Mouse (Mus musculus) liver (tissue): ENCODE results near the gene Abcc4.

Source experiments
- DNase-seq: peaks from one replicate; pipeline ENCODE4 v3.0.0-alpha.2; 2020; ENCODE audit warnings: mixed read lengths

Abcc4 gene

DNA sequence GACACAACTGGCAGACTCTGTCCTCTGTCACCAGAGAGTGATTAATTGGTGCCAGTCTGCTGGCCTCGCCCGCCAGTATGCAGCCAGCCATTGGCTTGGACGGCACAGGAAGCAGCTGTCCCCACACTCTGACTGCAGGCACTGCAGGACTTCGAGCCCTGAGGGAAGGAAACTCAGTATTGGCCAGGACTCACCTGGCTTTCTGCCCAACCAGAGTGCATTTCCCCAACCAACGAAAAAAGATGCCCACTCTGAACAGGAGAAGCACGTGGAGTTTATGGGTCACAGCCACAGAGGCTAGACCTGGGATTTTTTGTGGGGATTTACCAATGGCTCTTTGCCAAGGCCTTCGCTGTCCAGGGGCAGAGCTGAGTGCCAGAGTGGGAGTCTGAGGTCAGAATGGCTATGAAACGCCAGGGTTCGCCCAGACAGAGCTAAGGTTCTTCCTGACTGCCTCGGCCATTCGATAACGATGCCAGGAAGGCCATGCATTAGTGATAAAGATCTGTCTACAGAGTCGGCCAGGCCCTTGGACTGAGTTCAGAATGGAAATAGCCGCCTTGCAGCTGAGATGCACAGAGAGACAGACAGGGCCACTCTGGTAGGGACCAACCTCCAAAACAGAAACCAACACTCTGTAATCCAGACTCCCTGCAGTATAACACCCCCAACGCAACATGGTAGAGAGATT lies 70.4 kb downstream of the Abcc4 start:
- no peak for DNase-seq

DNA sequence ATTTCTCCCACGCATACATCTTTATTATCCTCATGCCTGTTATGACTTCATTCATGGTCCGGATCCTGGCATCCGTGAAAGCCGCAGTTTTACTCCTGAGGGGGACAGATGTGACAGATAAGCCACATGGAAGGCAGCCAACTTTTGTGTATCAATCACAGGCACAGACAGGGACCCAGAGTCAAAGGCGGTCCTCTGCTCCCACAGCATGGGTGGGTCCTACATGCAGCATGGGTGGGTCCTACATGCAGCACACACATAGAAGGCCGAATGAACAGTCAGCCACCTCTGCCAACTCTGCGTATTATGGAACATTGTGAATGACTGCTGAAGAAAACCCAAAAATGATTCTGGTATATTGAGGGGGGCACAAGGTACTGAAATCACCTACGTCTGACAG lies 76.4 kb downstream of the Abcc4 start:
- DNase-seq, result no peak

DNA sequence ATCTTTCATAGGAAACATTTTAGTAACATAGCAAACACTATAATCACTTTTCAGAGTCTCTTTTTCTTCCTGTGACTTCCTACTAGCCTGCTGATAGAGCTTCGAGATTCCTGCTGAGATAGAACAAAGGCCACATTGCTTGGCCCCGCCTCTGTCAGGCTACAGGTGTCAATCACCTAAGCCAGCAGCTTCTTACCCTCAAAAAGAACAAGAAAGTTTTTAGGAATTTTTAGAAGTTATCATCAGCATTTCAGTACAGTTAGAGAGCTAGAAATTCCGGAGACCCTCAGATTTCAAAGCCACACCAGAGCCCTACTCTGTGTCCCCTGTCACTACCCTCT lies 84.6 kb downstream of the Abcc4 start:
- DNase-seq, result no peak

DNA sequence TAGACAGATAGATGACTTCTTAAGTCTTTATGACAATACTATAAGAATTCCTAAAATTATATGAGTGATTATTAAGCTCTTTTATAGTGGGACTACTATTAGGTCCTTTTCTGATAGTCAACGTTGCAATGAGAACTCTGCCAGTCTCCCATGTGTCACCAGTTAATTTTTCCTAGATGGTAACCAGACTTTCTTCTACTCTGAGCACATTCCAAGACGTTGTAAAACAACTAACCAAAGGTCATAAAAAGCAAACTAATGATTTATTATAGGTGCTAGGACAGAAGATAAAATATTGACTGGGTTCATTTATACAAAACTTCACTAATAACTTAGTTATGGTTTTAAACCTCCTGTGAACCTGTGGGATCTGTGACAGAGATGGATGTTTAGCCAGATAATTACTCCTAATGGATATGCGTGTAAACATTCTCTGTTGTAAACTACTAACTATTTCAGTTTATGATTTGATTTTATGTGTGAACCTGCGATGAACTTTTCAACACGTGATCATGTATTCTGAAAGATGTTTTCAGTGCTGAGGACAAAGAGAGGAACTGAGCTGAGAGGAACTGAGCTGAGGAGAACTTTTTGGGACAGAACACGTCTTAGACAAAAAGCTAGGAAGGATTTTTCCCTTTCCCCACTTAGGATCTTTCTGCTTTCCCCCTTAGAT lies 85.1 kb downstream of the Abcc4 start:
- DNase-seq, result no peak

DNA sequence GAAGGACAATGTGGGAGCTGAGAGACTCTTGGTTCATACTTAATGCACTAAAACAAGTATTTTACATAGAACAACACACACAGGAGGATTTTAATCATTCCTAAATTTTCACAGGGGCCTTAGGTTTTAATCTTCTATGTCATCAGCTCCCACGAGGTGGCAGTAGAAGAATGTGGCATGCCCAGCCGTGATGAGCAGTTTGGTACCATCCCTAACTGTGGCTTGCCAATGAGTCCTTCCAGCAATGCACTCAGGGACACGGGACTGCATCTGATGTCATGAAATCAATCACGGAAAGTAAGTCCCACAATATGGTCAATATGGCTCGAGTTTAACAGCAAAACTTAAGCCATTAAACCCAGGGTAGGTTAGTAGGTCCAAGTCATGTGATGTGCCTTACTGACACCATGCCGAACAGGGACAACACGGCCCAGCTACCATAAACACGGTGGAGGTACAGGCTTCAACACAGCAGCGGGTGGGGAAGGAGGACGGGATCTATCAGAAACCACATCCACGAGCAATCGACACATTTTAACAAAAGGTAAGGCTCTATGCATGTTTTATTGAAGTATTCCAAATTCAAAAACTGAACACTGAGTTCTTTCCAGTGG lies 89.2 kb downstream of the Abcc4 start:
- DNase-seq, result peak; percentile 34

DNA sequence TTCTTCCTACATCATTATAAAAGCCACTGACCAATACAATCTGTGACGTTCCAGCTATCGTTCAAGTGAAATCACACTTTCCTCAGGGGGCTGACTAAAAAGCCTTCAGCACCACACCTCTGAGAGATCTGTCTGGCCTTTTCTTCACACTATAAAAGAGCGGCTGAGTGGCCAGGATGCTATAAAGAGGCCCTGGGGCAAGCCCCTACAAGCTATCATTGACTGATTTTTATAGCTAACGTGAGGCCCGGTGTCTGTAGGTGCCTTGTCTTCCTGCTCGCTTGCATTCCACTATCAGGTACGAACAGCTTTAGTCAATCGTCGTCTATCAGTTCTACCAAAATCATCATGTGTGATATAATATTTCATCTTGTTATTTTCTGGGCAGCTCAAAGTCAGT lies 92.3 kb downstream of the Abcc4 start:
- DNase-seq, result no peak

DNA sequence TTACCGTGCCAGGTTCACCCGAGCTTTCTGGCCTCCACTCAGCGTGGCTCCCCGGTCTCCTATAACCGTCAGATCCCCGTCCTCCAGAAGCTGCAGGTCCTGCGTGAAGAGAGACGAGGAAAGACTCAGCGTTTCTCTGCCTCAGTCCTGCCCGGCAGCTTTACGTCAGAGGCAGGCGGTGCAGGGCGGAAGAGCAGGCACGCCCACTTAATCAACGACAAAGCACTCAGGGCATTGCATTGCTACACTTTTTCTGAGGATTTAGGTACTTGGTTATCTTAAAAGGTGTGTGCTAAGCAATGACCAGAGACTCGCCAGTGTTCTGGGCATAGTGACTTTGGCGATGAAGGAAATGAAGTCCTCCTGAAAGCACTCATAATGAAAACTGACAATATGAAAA lies 94.3 kb downstream of the Abcc4 start:
- DNase-seq, result no peak

DNA sequence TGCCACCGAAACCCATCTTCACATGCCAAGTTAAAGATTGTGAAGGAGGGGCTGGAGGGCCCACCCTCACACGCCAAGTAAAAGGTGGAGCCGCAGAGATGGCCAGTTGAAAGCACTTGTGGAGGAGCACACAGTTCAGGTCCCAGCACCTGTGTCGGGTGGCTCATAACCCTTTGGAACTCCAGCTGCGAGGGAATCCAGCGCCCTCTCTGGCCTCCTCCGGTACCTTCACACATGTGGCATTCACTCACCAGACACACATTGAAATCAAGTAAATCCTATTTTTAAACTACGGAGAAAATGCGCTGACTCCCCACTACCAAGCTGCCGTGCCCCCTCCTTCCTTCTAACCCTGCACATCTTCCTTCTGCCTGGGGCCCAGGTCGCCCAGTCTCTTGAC lies 95.2 kb downstream of the Abcc4 start:
- no peak for DNase-seq

DNA sequence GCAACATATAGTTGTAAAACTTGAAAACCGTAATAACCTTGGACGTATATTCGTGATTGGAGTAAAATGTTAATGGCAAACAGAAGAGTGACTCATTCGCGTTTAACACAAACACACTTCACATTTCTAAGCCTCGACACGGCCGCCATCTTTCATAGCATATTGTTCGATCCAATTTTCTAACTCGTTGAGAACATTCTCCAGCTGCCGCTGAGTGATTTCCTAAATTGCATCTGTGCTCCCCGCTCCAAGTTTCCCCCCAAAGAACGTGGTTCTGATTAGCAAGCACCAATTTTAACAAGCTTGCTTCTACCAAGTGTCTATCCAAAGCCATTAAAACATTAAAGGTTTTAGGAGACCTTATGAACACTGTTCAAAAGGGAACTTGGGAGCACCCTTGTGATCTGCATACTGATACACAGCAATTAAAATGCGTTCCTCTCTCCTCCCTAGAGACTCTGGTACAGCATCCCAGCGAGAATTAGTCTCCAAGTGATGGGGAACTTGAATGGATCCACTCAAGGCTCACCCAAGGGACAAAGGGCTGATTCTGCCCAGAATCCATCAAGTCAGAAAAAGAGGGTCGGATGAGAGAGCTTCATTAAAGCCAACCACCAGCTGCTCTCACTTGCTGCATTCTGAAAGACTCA lies 97.1 kb downstream of the Abcc4 start:
- DNase-seq, result no peak

DNA sequence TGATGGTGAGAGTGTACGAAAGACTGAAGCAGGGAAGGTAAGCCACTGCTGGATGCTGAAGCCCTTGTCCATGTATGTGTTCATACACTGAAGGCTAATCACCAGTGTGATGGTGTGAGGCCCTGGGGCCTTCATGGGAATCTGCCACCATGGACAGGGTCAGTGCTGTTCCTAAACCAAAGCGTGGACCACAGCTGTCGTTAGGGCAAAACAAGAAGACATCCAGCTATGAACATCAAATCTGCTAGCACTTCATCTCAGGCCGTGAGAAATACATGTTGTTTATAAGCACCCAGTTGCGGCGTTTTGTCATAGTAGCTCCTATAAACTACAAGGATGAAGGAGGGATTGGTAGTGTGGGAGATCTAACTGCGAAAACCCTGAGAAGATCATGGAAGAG lies 97.7 kb downstream of the Abcc4 start:
- no peak for DNase-seq

DNA sequence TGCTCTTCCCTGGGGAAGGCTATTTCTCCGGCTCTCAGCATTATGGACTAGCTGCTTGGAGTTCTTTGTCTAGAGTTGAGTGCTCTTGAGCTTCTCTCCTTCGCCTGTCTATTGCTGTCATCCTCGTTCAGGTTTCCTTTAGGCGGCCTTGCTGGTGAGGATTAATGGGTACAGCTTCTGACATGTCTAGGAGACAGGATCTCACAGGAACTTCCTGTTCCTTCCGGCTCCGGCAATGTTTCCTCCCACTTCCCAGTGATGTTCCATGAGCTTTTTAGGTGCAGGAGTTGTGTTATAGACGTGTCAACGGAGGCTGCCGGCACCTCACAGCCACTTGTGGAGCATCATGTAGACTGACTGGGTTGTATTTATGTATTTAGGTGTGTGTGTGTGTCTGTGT lies 99.5 kb downstream of the Abcc4 start:
- no peak for DNase-seq

DNA sequence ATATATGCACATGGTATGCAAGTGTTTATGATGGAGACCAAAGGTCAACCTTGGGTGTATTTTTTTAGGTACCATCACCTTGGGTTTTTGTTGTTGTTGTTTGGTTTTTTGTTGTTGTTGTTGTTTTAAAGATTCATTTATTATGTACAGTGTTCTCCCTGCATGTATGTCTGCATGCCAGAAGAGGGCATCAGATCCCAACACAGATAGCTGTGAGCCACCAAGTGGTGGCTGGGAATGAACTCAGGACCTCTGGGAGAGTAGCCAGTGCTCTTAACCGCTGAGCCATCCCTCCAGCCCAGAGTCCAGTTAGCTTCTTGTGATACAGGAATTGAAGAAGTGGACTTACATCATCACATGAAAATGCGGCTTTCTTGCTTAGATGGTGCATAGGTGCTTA lies 101.1 kb downstream of the Abcc4 start:
- no peak for DNase-seq

DNA sequence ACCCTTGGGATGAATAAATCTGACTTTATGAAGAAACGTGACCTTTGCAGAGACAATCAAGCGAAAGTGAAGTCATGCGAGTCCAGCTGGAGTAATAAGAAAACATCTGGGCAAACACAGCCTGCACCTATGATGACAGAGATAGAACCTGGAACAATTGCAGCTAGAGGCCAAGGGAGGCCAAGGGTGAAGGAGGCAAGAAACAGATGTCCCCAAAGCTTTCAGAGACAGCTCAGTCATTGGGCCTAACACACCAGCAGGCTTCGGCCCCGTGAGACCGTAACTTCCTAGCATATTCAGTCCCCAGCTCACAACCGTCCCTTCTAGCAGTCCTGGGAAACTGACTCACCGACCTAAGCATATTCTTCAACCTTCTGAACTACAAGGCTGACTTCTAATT lies 104.0 kb downstream of the Abcc4 start:
- no peak for DNase-seq

DNA sequence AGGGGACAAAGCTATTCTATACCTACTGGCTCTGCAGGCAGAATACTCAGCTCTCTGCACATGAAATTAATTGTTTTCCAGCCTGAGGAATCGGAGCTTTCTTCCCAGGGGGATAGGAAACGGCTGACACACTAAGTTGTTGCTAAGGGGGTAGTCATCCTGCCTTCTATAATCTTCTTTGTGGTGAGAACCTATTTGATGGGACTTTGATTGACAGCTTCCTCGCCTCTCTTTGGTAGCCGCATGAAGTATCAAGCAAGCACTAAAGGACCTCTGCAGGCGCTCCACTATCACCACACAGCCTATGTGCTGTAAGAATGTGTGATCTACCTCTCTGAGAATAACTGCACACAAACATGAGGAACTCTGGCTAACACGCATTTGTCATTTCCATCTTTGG lies 105.3 kb downstream of the Abcc4 start:
- DNase-seq, result no peak

DNA sequence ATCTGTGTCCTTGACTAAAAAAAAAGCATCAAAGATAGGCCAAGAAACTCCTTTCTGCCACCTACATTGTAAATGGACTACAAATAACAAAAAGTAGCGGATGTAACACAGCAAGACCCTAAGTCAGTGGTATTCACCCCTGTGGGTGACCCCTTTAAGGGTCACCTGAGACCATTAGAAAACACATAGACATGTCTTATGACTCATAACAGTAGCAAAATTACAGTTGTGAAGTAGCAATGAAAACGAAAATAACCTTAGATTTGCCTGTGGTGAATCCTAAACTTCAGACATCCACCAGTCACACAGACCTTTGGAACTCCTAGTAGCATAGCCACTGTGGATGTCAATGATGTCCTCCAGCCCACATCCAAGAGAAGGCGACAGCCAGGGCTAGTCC lies 107.3 kb downstream of the Abcc4 start:
- DNase-seq, result no peak

DNA sequence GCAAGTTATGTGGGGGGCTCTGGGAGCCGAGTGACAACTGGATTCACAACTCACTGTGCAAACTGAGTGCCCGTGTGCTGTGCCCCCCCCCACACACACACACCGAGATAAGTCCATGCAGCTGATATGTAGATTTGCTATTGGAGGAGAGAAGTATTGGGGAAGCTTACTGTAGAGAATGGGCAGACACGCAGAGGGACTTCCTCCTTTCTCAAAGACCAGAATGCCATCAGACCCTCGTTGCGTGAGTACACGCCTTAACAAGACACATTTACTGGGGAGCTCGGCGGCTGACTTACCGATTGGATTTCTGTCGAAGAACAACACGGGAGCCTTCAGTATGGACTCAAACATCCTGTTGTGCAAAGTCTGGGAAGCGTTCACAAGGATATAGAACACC lies 111.6 kb downstream of the Abcc4 start:
- DNase-seq, result no peak

DNA sequence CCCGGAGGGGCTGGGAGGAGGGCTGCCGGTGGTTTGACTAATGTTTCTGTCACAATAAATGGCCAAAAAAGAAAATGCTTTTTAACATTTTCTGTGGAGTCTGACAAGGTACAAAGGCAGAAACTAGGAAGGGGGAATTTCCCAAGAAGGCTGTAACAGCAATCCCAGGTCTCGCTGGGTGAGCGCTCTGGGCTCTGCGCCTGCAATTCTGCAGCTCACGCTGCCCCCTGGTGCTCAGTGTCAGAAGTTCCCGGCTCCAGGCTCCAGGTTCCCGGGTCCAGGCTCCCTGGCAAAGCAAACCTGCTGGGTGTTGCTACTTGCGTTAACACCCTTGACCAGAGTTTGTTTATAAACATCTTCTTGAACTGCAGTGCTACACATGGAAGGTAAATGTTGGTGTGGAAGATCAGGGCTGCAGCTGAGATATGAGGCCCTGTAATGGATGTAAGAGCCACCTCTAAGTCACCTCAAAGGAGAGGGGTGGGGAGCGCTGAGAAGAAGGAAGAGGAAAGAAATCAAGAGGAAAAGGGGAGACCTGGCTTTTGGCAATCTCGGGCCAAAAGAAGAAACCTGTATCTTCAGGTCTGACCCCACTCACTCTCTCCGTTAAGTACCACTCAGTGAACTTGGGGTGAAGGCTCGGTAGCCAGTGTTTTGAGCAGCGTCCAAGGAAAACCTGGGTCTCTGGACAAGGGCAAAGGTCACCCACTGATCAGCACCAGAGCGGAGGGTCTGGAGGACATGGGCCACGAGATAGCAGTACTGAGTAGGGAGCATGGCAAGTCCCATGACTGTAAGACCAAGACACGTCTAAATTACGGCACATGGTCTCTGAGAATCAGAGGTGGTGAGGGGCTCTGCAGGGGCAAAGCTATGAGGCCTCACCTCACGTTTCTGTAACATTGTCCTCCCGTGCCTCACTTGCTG lies 114.3 kb downstream of the Abcc4 start:
- DNase-seq, result peak; percentile 70

DNA sequence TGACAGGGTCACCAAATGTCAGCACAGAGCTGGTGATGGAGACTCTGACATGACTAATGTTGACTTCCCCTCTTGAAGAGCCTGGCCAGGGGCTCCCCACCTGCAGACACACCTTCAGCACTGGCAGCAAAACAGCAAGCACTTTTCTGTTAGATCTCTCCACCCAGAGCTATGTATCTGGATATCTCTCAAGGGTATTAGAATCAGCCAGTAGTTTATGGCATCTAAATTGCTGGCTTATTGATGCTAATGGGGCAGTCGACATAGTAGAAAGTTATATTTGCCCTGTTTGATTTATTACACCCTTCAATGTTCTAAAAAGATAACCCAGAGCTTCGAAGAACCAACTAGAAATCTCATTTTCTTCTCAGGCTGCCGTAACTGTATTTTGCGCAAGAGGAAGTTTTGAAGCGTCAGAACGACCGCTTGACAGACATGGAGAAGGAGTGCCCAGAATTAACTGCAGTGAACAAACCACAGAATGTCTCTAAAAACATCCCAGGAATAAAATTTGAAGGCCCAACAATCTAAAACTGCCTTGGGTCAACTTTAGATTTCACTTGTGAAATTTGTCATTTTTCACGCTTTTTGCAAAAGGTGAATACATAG lies 123.6 kb downstream of the Abcc4 start:
- DNase-seq, result no peak

DNA sequence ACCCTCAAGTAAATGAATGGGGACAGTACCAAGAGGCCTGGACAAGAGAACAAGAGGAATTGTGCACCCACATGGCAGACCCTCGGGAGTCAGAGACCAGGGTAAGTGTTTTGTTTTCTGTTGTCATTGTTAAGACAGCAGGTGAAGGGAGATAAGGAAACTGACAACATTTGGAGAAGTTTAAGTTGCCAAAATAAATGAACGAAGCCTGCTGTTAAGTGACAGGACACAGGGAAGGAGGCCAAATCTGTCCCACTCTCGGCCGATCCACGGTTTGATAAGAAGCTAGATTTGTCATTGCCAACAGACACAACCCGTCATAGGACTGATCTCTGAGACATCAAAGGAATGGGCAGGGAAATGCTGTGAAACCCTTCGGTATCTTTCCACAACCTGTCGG lies 124.3 kb downstream of the Abcc4 start:
- no peak for DNase-seq

DNA sequence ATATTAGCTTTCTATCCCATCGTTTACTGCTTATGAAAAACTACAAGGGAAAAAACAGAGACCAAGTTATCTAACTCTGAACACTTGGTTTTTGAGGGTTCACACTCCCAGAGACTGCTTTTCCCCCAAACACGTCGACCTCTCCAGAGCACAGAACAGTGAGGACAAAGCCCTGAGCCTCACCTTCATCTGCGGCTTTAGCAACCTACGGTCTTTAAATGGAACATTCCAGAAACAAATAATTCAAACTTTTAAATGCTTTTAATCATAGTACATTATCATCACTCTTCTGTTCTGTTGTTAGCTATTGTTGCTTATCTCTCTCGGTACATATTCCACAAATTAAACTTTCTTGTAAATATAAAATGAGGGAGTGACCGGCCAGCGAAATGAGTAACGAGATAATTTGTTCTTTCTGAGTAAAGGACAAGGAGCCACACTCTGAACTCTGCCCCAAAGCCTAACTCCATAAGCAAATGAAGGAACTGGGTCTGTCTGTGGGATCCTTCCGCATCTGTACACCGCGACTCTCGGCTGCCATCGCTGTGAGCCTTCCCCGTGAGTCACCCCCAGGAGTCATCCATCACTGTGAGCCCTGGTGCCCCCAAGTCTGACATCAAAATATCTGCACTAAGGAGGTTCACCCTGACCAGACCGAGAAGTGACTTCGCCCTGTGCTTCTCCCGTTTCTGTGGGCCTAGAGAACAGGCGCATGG lies 126.8 kb downstream of the Abcc4 start:
- no peak for DNase-seq

DNA sequence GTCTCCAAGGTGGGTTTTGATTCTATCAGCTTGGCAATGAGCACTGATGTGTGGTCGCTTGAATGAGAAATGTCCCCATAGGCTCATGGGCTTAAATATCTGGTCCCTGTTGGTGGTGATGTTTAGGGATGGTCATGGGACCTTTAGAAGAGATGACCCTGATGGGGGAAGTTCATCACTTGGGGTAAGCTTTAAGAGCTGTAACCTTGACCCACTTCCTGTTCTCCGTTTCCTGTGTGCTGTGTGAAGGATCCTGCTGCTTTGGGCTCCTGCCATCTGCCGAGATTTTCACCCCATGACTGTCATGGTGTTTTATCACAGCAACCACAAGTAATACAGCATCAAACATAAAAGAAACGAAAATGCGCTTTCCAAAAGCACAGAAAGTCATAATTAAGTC lies 128.1 kb downstream of the Abcc4 start:
- no peak for DNase-seq

DNA sequence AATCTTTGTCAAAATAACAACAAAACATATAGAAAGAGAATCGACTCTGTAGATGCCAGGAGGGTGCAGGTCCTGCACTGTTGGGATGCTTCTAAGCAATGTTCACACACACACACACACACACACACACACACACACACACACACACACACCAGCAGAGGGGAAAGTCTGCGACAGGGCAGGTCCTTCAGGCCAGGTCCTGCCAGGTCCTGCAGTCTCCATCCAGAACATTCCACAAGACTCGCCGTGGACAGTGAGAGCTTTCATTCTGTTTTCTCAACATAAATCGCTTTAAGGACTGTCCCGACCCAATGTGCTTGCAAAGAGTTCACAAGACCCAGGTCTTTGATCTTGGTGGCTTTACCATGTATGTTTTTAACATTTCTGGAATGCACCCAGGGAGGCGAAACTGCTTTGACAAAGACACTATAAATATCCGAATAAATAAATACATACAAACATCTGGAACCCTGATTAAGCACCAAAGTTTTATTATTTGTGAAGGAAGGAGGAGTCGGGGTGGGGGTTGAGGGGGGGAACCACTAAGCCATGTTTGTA lies 133.3 kb downstream of the Abcc4 start:
- DNase-seq, result no peak
